Mouse (Mus musculus) heart, adult 2 months (tissue): ENCODE data around the gene Cacna1d. TPM values are rescaled to one million over a fixed set of nuclear protein-coding genes. Genes with fewer than 3 reads are reported as not detected.

Experiments used
- DNase-seq, 2 experiments: peaks; one replicate each; pipeline ENCODE4 v3.0.0; 2021
- H3K27ac ChIP-seq: fragments of 200-600 bp; 2 replicates; pipeline ENCODE4 v1.8.1; 2022
- H3K27me3 ChIP-seq: fragments of 200-500 bp; 2 replicates; pipeline ENCODE4 v1.6.1; 2012; ENCODE audit warnings: mild to moderate bottlenecking, low read length, inconsistent platforms, mixed read lengths; ENCODE audit not compliant: control insufficient read depth, insufficient read depth
- H3K36me3 ChIP-seq: fragments of 200-500 bp; 2 replicates; pipeline ENCODE4 v1.6.1; 2012; ENCODE audit warnings: low read length, inconsistent platforms; ENCODE audit not compliant: control insufficient read depth, insufficient read depth
- H3K4me1 ChIP-seq: fragments of 200-500 bp; 2 replicates; pipeline ENCODE4 v1.6.1; 2011; ENCODE audit warnings: low read length; ENCODE audit not compliant: control insufficient read depth, insufficient read depth
- H3K4me3 ChIP-seq: fragments of 200-600 bp; 2 replicates; pipeline ENCODE4 v1.8.1; 2022
- H3K79me2 ChIP-seq: fragments of 200-500 bp; replicated peaks from 2 replicates; pipeline ENCODE4 v1.6.1; 2012; ENCODE audit warnings: mild to moderate bottlenecking, inconsistent platforms, low read length, moderate library complexity, mixed read lengths; ENCODE audit not compliant: control insufficient read depth, insufficient read depth
- H3K9ac ChIP-seq: fragments of 200-500 bp; 2 replicates; pipeline ENCODE4 v1.6.1; 2012; ENCODE audit warnings: low read depth, mild to moderate bottlenecking, control low read depth, inconsistent platforms, low read length, mixed read lengths
- CTCF ChIP-seq: fragments of 200-600 bp; IDR thresholded peaks from 2 replicates; pipeline ENCODE4 v1.8.1; 2022; ENCODE audit warnings: antibody characterized with exemption, mild to moderate bottlenecking, moderate library complexity
- EP300 ChIP-seq: fragments of 200-500 bp; IDR thresholded peaks from 2 replicates; pipeline ENCODE4 v1.6.1; 2011; ENCODE audit warnings: low read depth, low read length, control low read depth; ENCODE audit not compliant: insufficient read depth
- POLR2A ChIP-seq: fragments of 200-500 bp; IDR thresholded peaks from 2 replicates; pipeline ENCODE4 v1.6.1; 2011; ENCODE audit warnings: mild to moderate bottlenecking, low read depth, low read length, control low read depth; ENCODE audit not compliant: insufficient read depth
- WGBS: fragments of 180-500 bp; shearing (Covaris S2); methylation state at CpG from one replicate; pipeline ENCODE4 v1.1.7; 2018; 5-methylcytosine and 5-hydroxymethylcytosine counted together
- intact Hi-C: fragments of 180-260 bp; cut with DNase I; formaldehyde crosslinking; loops from one replicate; pipeline ENCODE4 v1.15.1; 2025
- polyA plus RNA-seq: library from polyadenylated mRNA; depleted of rRNA; stranded (reverse); fragments of >200 nt; gene quantifications from 2 replicates; pipeline ENCODE4 v1.2.3, GENCODE M21; 2012
- total RNA-seq, 2 experiments: library from RNA; stranded (reverse); gene quantifications; 2 replicates each; pipeline ENCODE4 v1.2.3; 2021

The Cacna1d gene
- total and polyA plus RNA-seq, 3 experiments: 1.3 to 3.0 (median 2.1) TPM

DNA sequence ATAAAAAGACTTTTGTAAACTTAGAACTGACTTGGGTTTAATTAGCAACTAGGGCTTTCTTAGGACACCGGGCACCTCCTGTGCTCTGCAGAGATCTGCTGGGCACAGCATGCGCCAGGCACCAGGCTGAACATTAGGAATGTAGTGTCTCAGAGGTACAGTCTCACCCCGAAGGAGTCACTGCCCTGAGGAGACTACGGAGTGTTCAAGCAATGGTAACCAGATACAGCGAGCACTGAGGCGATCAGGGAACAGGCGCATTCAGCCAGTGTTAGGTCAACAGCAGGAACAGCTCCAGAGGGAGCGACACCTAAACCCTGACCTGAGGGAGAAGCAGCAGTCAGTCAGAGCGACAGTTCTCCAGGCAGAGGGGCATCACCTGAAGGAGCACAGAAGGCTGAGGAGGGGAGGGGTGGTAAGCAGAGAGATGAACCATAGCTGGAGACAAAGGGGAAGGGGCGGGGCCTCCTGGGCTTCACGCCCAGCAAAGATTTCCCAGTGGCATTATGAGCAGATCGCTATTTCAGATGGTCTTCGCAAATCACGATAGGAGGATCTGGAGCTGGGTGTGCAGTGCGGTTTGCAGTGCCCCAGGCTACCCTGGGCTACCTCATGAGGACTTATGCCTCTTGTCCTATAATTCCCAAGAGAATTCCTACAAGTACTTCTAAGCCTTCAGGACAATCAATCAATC is 413.0 kb downstream of the Cacna1d start:
- Histone ChIP-seq H3K27me3 (no peaks in the 10 kb centered on the region), H3K27ac (no peak overlapping the region), H3K79me2 (no peaks in the 10 kb centered on the region), H3K9ac (no peak overlapping the region), H3K4me1 (no peaks in the 10 kb centered on the region), H3K36me3 (no peaks in the 10 kb centered on the region), H3K4me3 (no peak overlapping the region)
- intact Hi-C loops: no loop called here
- DNase-seq: no peak
- no peak for TF ChIP-seq EP300
- no peak for TF ChIP-seq CTCF
- no peak for TF ChIP-seq POLR2A
- 85% methylated on average over 15 of the region's 15 CpGs for WGBS

DNA sequence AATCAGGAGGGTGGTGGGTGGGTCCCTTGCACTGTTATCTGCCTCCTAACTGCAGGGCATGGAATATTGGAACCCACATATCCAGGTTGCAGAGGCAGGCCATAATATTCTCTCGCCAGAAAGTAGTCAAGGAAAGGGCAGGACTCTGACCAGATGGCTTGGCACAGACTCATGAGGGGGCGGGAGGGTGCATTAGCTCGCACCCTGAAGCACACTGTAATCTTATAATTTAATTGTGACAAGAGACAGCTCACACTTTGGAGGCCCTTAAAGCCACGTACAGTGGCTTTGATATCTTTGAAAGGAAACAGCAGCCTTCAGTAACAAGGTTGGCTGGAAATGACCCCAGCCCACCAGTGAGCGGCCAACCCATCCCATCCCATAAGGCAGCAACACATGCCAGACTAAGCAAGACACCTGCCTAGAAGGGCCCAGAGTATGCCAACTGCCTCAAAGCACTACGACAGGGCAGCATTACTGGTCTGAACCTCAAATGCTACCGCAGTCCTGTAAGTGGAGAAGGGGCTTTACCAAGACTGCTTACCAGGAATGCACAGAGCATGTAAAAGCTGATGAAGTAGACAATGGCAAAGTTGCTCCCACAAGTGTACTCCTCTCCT is 415.9 kb downstream of the Cacna1d start:
- Histone ChIP-seq H3K4me3 (no peak overlapping the region), H3K36me3 (no peaks in the 10 kb centered on the region), H3K27ac (no peak overlapping the region), H3K27me3 (no peaks in the 10 kb centered on the region), H3K9ac (no peak overlapping the region), H3K4me1 (no peaks in the 10 kb centered on the region), H3K79me2 (no peaks in the 10 kb centered on the region)
- intact Hi-C loops: no loop called here
- DNase-seq: no peak
- 55% methylated on average over 7 of the region's 7 CpGs for WGBS
- TF ChIP-seq EP300: no peak
- no peak for TF ChIP-seq POLR2A
- no peak for TF ChIP-seq CTCF

- 68% methylated on average over 3 of the region's 3 CpGs for WGBS
- TF ChIP-seq CTCF (no peak), POLR2A (no peak)
- intact Hi-C loops: no loop called here
Measured at GRCm38 (mm10) chr14:30068566-30068965, 422.7 kb downstream of the Cacna1d start.

GRCm38 (mm10) chr14:30066752-30067151 is 424.5 kb downstream of the Cacna1d start:
- 82% methylated on average over 12 of the region's 12 CpGs for WGBS
- no peaks in the 10 kb centered on the region for H3K79me2 ChIP-seq
- H3K27me3 ChIP-seq: no peaks in the 10 kb centered on the region
- TF ChIP-seq CTCF (no peak), EP300 (no peak), POLR2A (no peak)
- no peaks in the 10 kb centered on the region for H3K36me3 ChIP-seq
- intact Hi-C loops: no loop called here
- no peak overlapping the region for H3K9ac ChIP-seq
- no peak overlapping the region for H3K4me3 ChIP-seq
- H3K27ac ChIP-seq: no peak overlapping the region
- no peaks in the 10 kb centered on the region for H3K4me1 ChIP-seq
- DNase-seq: no peak

More at GRCm38 (mm10) chr14:30068566-30068965, 422.7 kb downstream of the Cacna1d start:
- H3K27me3 ChIP-seq: no peaks in the 10 kb centered on the region
- no peak overlapping the region for H3K9ac ChIP-seq
- H3K4me1 ChIP-seq: no peaks in the 10 kb centered on the region
- DNase-seq: no peak
- H3K36me3 ChIP-seq: no peaks in the 10 kb centered on the region
- H3K4me3 ChIP-seq: no peak overlapping the region
- H3K27ac ChIP-seq: no peak overlapping the region
- H3K79me2 ChIP-seq: no peaks in the 10 kb centered on the region

DNA sequence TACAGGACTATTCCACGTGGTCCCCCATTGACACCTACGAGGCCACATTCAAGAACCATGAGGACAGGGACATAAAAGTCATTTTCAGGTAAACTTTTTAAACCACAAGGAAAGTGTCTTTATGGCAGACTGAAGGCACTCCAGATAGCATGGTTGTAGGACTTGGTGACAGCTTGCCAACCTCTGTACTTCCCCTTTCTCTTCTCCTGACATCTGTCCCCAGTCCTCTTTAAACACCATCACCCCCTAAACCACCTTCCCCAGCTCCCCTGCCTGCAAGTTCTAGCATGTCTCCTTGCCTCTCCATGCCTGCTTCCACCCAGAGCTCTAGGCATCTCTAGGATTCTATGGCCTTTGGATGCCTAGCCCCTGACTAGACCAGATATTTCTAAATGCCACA is 426.4 kb downstream of the Cacna1d start:
- Histone ChIP-seq H3K27me3 (no peaks in the 10 kb centered on the region), H3K9ac (no peak overlapping the region), H3K36me3 (no peaks in the 10 kb centered on the region), H3K27ac (no peak overlapping the region), H3K79me2 (no peaks in the 10 kb centered on the region), H3K4me1 (no peaks in the 10 kb centered on the region), H3K4me3 (no peak overlapping the region)
- WGBS: 74% methylated on average over 2 of the region's 2 CpGs
- TF ChIP-seq CTCF: no peak
- no peak for TF ChIP-seq EP300
- no peak for TF ChIP-seq POLR2A
- DNase-seq: no peak
- intact Hi-C loops: no loop called here

- Histone ChIP-seq H3K27ac (no peak overlapping the region), H3K9ac (no peak overlapping the region), H3K36me3 (no peaks in the 10 kb centered on the region), H3K4me3 (no peak overlapping the region), H3K4me1 (no peaks in the 10 kb centered on the region), H3K79me2 (no peaks in the 10 kb centered on the region), H3K27me3 (no peaks in the 10 kb centered on the region)
- DNase-seq: no peak
- WGBS: 63% methylated on average over 13 of the region's 13 CpGs
- no peak for TF ChIP-seq EP300
- no peak for TF ChIP-seq CTCF
- TF ChIP-seq POLR2A: no peak
- intact Hi-C loops: no loop called here
Measured at GRCm38 (mm10) chr14:30056031-30056766, 435.1 kb downstream of the Cacna1d start.
